Comparison of ENCODE assay signal across 20 mouse cellular contexts in the genomic region with DNA sequence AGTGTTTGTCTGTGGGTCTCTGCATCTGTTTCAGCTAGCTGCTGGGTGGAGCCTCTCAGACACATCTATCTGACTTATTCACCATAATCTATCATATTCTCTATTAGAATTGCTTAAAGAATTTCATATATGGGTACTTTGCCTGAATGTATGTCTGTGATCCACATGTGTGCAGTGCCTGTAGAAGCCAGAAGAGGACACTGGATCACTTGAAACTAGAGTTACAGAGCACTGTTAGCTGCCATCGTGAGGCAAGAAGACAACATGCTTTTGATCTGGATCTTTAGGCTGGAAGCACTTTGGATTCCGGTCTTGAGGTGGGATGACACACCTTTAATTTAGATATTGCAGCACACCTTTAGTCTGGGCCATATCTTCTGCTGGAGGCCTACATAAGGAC.
A peak's percentile ranks its signal among the peaks of the same experiment; 100 is the strongest.
DNase-seq lines count a peak whose midpoint lies in the region; ATAC-seq and TF ChIP-seq lines count a peak whose summit lies in the region.
"Had no signal": no experiment of that assay in that cellular context is flagged by ENCODE, and none has a peak within 500 bp of the region (broad histone marks: within the 10 kb centered on the region; RNA-seq: fewer than 3 reads in every experiment).

No protein-coding gene starts in this region.

- no peak overlapping the region for H3K27ac ChIP-seq in forebrain, postnatal 0 days (ENCODE audit: low read depth, low read length)
- no peak overlapping the region for H3K27ac ChIP-seq in forebrain, embryonic 15.5 days (replicated peaks)
- no peak overlapping the region for H3K27ac ChIP-seq in intestine, postnatal 0 days (ENCODE audit: low read depth, low read length)
- H3K27ac ChIP-seq in intestine, embryonic 16.5 days (ENCODE audit: low read length) = no peak overlapping the region
- H3K27ac ChIP-seq in lung, postnatal 0 days (ENCODE audit: low read length) = no peak overlapping the region
- H3K27ac ChIP-seq: embryonic facial prominence, embryonic 10.5 days; forebrain, embryonic 13.5 days; heart, embryonic 15.5 days; intestine, embryonic 15.5 days had no signal

- TF ChIP-seq EP300 in lung, postnatal 0 days (IDR thresholded peaks at IDR 0.05) = no peak

- TF ChIP-seq CTCF in forebrain, postnatal 0 days (IDR thresholded peaks at IDR 0.05; ENCODE audit: low read depth) = peak; percentile 61
- TF ChIP-seq CTCF in intestine, postnatal 0 days (IDR thresholded peaks at IDR 0.05; ENCODE audit: low read depth) = peak; percentile 43
- peak; percentile 47 for TF ChIP-seq CTCF in lung, postnatal 0 days (IDR thresholded peaks at IDR 0.05)

- no peak overlapping the region for H3K9ac ChIP-seq in forebrain, postnatal 0 days
- H3K9ac ChIP-seq in forebrain, embryonic 15.5 days (replicated peaks) = no peak overlapping the region
- no peak overlapping the region for H3K9ac ChIP-seq in intestine, postnatal 0 days (ENCODE audit: low read depth, low read length)
- H3K9ac ChIP-seq in intestine, embryonic 16.5 days (ENCODE audit: low read depth, low read length) = no peak overlapping the region
- H3K9ac ChIP-seq in lung, postnatal 0 days (replicated peaks; ENCODE audit: low read depth) = no peak overlapping the region
- H3K9ac ChIP-seq: forebrain, embryonic 13.5 days; heart, embryonic 15.5 days; intestine, embryonic 15.5 days had no signal

- H3K4me3 ChIP-seq in forebrain, postnatal 0 days (ENCODE audit: low read depth, low read length) = no peak overlapping the region
- H3K4me3 ChIP-seq in forebrain, embryonic 15.5 days = no peak overlapping the region
- no peak overlapping the region for H3K4me3 ChIP-seq in intestine, postnatal 0 days (ENCODE audit: low read depth, low read length)
- H3K4me3 ChIP-seq in intestine, embryonic 16.5 days (ENCODE audit: low read length) = no peak overlapping the region
- H3K4me3 ChIP-seq in lung, postnatal 0 days (ENCODE audit: low read depth, low read length) = no peak overlapping the region
- H3K4me3 ChIP-seq: embryonic facial prominence, embryonic 10.5 days; forebrain, embryonic 13.5 days; heart, embryonic 15.5 days; intestine, embryonic 15.5 days had no signal

- 76% methylated on average over 2 of the region's 2 CpGs for WGBS in forebrain, postnatal 0 days
- 77% methylated on average over 2 of the region's 2 CpGs for WGBS in forebrain, embryonic 15.5 days
- WGBS in intestine, postnatal 0 days = 70% methylated on average over 2 of the region's 2 CpGs
- WGBS in intestine, embryonic 16.5 days = 67% methylated on average over 2 of the region's 2 CpGs
- 52% methylated on average over 2 of the region's 2 CpGs for WGBS in lung, postnatal 0 days

- ATAC-seq in forebrain, postnatal 0 days = no peak
- ATAC-seq in forebrain, embryonic 15.5 days (replicated peaks) = no peak
- no peak for ATAC-seq in intestine, postnatal 0 days
- ATAC-seq in intestine, embryonic 16.5 days = no peak
- no peak for ATAC-seq in lung, postnatal 0 days
- ATAC-seq: CD4-positive, CD25-positive, alpha-beta regulatory T cell, adult 4 months; forebrain, embryonic 13.5 days; hindbrain, embryonic 16.5 days; intestine, embryonic 15.5 days had no signal

- no peaks in the 10 kb centered on the region for H3K36me3 ChIP-seq in forebrain, postnatal 0 days (ENCODE audit: insufficient read depth)
- no peaks in the 10 kb centered on the region for H3K36me3 ChIP-seq in forebrain, embryonic 15.5 days
- no peaks in the 10 kb centered on the region for H3K36me3 ChIP-seq in intestine, postnatal 0 days (ENCODE audit: control insufficient read depth, insufficient read depth)
- H3K36me3 ChIP-seq in intestine, embryonic 16.5 days (ENCODE audit: control insufficient read depth, insufficient read depth, low read length) = no peaks in the 10 kb centered on the region
- H3K36me3 ChIP-seq in lung, postnatal 0 days (ENCODE audit: insufficient read depth, low read length) = no peaks in the 10 kb centered on the region
- H3K36me3 ChIP-seq: embryonic facial prominence, embryonic 10.5 days; heart, embryonic 15.5 days; intestine, embryonic 15.5 days had no signal

- no peaks in the 10 kb centered on the region for H3K9me3 ChIP-seq in forebrain, postnatal 0 days (ENCODE audit: low read length)
- H3K9me3 ChIP-seq in forebrain, embryonic 15.5 days = no peaks in the 10 kb centered on the region
- H3K9me3 ChIP-seq in intestine, postnatal 0 days (ENCODE audit: control insufficient read depth) = no peaks in the 10 kb centered on the region
- H3K9me3 ChIP-seq in intestine, embryonic 16.5 days (ENCODE audit: control insufficient read depth, low read length) = no peaks in the 10 kb centered on the region
- H3K9me3 ChIP-seq in lung, postnatal 0 days (ENCODE audit: low read length) = no peaks in the 10 kb centered on the region
- H3K9me3 ChIP-seq: embryonic facial prominence, embryonic 10.5 days; forebrain, embryonic 13.5 days; heart, embryonic 15.5 days; intestine, embryonic 15.5 days had no signal

- no peak overlapping the region for H3K4me2 ChIP-seq in forebrain, postnatal 0 days (ENCODE audit: low read depth)
- H3K4me2 ChIP-seq in forebrain, embryonic 15.5 days (replicated peaks) = no peak overlapping the region
- H3K4me2 ChIP-seq in intestine, postnatal 0 days (replicated peaks; ENCODE audit: low read depth) = no peak overlapping the region
- H3K4me2 ChIP-seq in intestine, embryonic 16.5 days (ENCODE audit: low read depth, low read length) = no peak overlapping the region
- no peak overlapping the region for H3K4me2 ChIP-seq in lung, postnatal 0 days (replicated peaks; ENCODE audit: low read depth, low read length)
- H3K4me2 ChIP-seq: forebrain, embryonic 13.5 days; heart, embryonic 11.5 days; heart, embryonic 15.5 days; intestine, embryonic 15.5 days had no signal

- H3K4me1 ChIP-seq in forebrain, postnatal 0 days (ENCODE audit: insufficient read depth) = no peaks in the 10 kb centered on the region
- H3K4me1 ChIP-seq in forebrain, embryonic 15.5 days = no peaks in the 10 kb centered on the region
- no peaks in the 10 kb centered on the region for H3K4me1 ChIP-seq in intestine, postnatal 0 days (replicated peaks; ENCODE audit: control insufficient read depth, insufficient read depth, low read length)
- H3K4me1 ChIP-seq in intestine, embryonic 16.5 days (ENCODE audit: control insufficient read depth, insufficient read depth, low read length) = no peaks in the 10 kb centered on the region
- H3K4me1 ChIP-seq in lung, postnatal 0 days (ENCODE audit: insufficient read depth, low read depth, low read length) = no peaks in the 10 kb centered on the region
- H3K4me1 ChIP-seq: embryonic facial prominence, embryonic 10.5 days; heart, embryonic 15.5 days; intestine, embryonic 15.5 days had no signal

- no peak for DNase-seq in forebrain, postnatal 0 days
- DNase-seq in lung, postnatal 0 days (ENCODE audit: low spot score) = peak; percentile 8
- no peak for DNase-seq in lung, postnatal 4 days
- DNase-seq in cerebellum, postnatal 25 days = no peak
- DNase-seq: adrenal gland, postnatal 10 days; B cell, adult 2 months; cerebellum, adult 18-20 months; cerebellum, adult 9-11 months; gastrocnemius, postnatal 36 days; heart, adult 18-20 months had no signal

- H3K27me3 ChIP-seq in forebrain, postnatal 0 days (ENCODE audit: insufficient read depth, low read length) = no peaks in the 10 kb centered on the region
- H3K27me3 ChIP-seq in forebrain, embryonic 15.5 days = no peaks in the 10 kb centered on the region
- no peaks in the 10 kb centered on the region for H3K27me3 ChIP-seq in intestine, postnatal 0 days (replicated peaks; ENCODE audit: control insufficient read depth, insufficient read depth, low read length)
- H3K27me3 ChIP-seq in intestine, embryonic 16.5 days (replicated peaks; ENCODE audit: control insufficient read depth, insufficient read depth, low read length) = no peaks in the 10 kb centered on the region
- H3K27me3 ChIP-seq in lung, postnatal 0 days (replicated peaks; ENCODE audit: insufficient read depth, low read length) = no peaks in the 10 kb centered on the region
- H3K27me3 ChIP-seq: forebrain, embryonic 13.5 days; heart, embryonic 15.5 days; intestine, embryonic 15.5 days had no signal
